Comparison of ENCODE assay signal across 21 mouse cellular contexts in genomic region chr4:131998641-131999040, GRCm38 (mm10).
A peak's percentile ranks its signal among the peaks of the same experiment; 100 is the strongest.
DNase-seq lines count a peak whose midpoint lies in the region; ATAC-seq lines count a peak whose summit lies in the region.
"Had no signal": no experiment of that assay in that cellular context is flagged by ENCODE, and none has a peak within 500 bp of the region (broad histone marks: within the 10 kb centered on the region; RNA-seq: fewer than 3 reads in every experiment).

No protein-coding gene starts in this region.

- no peak overlapping the region for H3K27ac ChIP-seq in hindbrain, embryonic 14.5 days

- peak; percentile 86 for DNase-seq in retina, adult 2 months (ENCODE audit: low read depth, low spot score)
- no peak for DNase-seq in retina, embryonic 14.5 days (ENCODE audit: low spot score)
- DNase-seq in retina, postnatal 1 day, result peak; percentile 68
- DNase-seq in retina, postnatal 7 days (ENCODE audit: low read depth, low spot score), result peak; percentile 74
- DNase-seq in left cerebral cortex, adult 11 months (ENCODE audit: low spot score), result no peak
- DNase-seq in hindbrain, embryonic 14.5 days (ENCODE audit: low spot score), result no peak
- DNase-seq: adrenal gland, adult 2 months; adrenal gland, adult 8-10 months; adrenal gland, postnatal 10 days; adrenal gland, postnatal 14 days; adrenal gland, postnatal 25 days; adrenal gland, postnatal 36 days; B cell, adult 2 months; cerebellum, adult 11 months; cerebellum, adult 11-12 months; cerebellum, adult 18-20 months had no signal

- ATAC-seq in hindbrain, embryonic 14.5 days (ENCODE audit: low FRiP score), result no peak
- ATAC-seq: activated CD4-positive, CD25-positive, alpha-beta regulatory T cell, adult 4 months; CD4-positive, CD25-positive, alpha-beta regulatory T cell, adult 4 months; Patski had no signal

- H3K27me3 ChIP-seq in hindbrain, embryonic 14.5 days (ENCODE audit: control insufficient read depth, insufficient read depth, low read length), result no peaks in the 10 kb centered on the region
- H3K27me3 ChIP-seq: CH12.LX, Patski had no signal

- 85% methylated on average over 7 of the region's 7 CpGs for WGBS in hindbrain, embryonic 14.5 days

- H3K4me1 ChIP-seq in hindbrain, embryonic 14.5 days (replicated peaks; ENCODE audit: control insufficient read depth, insufficient read depth, low read length), result no peaks in the 10 kb centered on the region

- no peaks in the 10 kb centered on the region for H3K9me3 ChIP-seq in hindbrain, embryonic 14.5 days (ENCODE audit: control insufficient read depth, low read length)
- H3K9me3 ChIP-seq: G1E had no signal

- H3K36me3 ChIP-seq in hindbrain, embryonic 14.5 days (replicated peaks; ENCODE audit: control insufficient read depth, insufficient read depth), result peaks cover 42% of the 10 kb centered on the region

- no peak overlapping the region for H3K9ac ChIP-seq in hindbrain, embryonic 14.5 days

- no peak overlapping the region for H3K4me2 ChIP-seq in hindbrain, embryonic 14.5 days (replicated peaks)

- H3K4me3 ChIP-seq in hindbrain, embryonic 14.5 days (replicated peaks; ENCODE audit: low read length), result no peak overlapping the region

Comparison
In these comparisons a context has a peak if more than half of its experiments do, and no peak if none do; other contexts are left out.
1. DNase-seq: peak in retina, adult 2 months (single experiment), retina, postnatal 1 day (single experiment) and retina, postnatal 7 days (single experiment); none in retina, embryonic 14.5 days (single experiment), left cerebral cortex, adult 11 months (single experiment) and hindbrain, embryonic 14.5 days (single experiment).